Mouse (Mus musculus): Measurements from ENCODE around the gene Gm30191. TPM values are rescaled to one million over a fixed set of nuclear protein-coding genes. Genes with fewer than 3 reads are reported as not detected.
A peak's percentile ranks its signal among the peaks of the same experiment; 100 is the strongest.
"Not testable (repeated sequence)": the region's sequence is repeated elsewhere in the genome, so short reads cannot be mapped to it uniquely, and the experiment has no call there.

Gene Gm30191
- polyA plus RNA-seq, 1 experiment: not detected

DNA sequence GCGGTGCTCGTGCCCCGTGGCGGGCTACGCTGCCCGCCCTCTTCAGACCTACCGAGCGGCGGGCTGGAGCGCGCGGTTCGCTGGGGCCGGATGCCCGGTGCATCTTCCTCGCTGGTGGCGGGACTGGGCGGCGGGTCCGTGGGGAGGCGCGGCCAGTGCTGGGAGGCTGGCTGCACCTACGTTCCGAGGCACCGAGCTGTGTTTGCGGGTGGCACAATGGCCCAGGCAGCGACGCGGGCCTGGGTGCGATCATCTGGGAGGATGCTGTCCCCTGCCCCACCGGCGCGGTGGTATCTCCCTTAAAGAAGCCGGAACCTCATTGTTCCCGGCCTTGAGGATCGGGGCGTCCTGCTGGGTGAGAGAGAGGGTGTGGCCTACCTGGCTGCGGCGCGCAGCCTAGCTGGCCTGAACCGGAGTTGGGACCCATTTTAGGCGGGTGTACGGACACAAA lies 40.9 kb downstream of the Gm30191 start, which contains the start of gene Pdik1l:
Gene Pdik1l (minus strand): TSS at position 321 of the 451 bp plus-strand sequence.
- no peaks in the 10 kb centered on the region for H3K4me1 ChIP-seq (ENCODE audit: control insufficient read depth, insufficient read depth, low read length)
- H3K9me3 ChIP-seq (replicated peaks; ENCODE audit: control insufficient read depth, insufficient read depth, low read length, poor library complexity, severe bottlenecking): no peaks in the 10 kb centered on the region
- peak within 1 kb of the TSS; percentile 85 for H3K27ac ChIP-seq (ENCODE audit: insufficient read depth, low read length)
- H3K9ac ChIP-seq (ENCODE audit: low read depth, poor library complexity, severe bottlenecking): peak within 1 kb of the TSS; percentile 88
- H3K27me3 ChIP-seq (ENCODE audit: control insufficient read depth, insufficient read depth, low read length, poor library complexity, severe bottlenecking): no peaks in the 10 kb centered on the region
- H3K36me3 ChIP-seq (ENCODE audit: control insufficient read depth, insufficient read depth, low read length, poor library complexity, severe bottlenecking): peaks cover 5% of the 10 kb centered on the region
- peak within 1 kb of the TSS; percentile 87 for H3K4me3 ChIP-seq (ENCODE audit: low read depth, low read length)
- TF ChIP-seq EP300 (IDR thresholded peaks at IDR 0.05; ENCODE audit: insufficient read depth, low read depth, low read length): peak; percentile 79; the same call in 1 of the 2 replicates
- no peak for TF ChIP-seq CTCF (IDR thresholded peaks at IDR 0.05; ENCODE audit: low read depth, low read length)
- peak; percentile 35 for TF ChIP-seq POLR2A (IDR thresholded peaks at IDR 0.05; ENCODE audit: insufficient read depth, low read length)

- Histone ChIP-seq H3K27me3 (ENCODE audit: control insufficient read depth, insufficient read depth, low read length, poor library complexity, severe bottlenecking) (no peaks in the 10 kb centered on the region), H3K36me3 (ENCODE audit: control insufficient read depth, insufficient read depth, low read length, poor library complexity, severe bottlenecking) (peaks cover 4% of the 10 kb centered on the region), H3K9me3 (replicated peaks; ENCODE audit: control insufficient read depth, insufficient read depth, low read length, poor library complexity, severe bottlenecking) (no peaks in the 10 kb centered on the region), H3K9ac (ENCODE audit: low read depth, poor library complexity, severe bottlenecking) (peak overlapping the region; percentile 88), H3K4me3 (ENCODE audit: low read depth, low read length) (peak overlapping the region; percentile 76), H3K4me1 (ENCODE audit: control insufficient read depth, insufficient read depth, low read length) (no peaks in the 10 kb centered on the region), H3K27ac (ENCODE audit: insufficient read depth, low read length) (peak overlapping the region; percentile 85)
- TF ChIP-seq POLR2A (IDR thresholded peaks at IDR 0.05; ENCODE audit: insufficient read depth, low read length) (no peak), EP300 (IDR thresholded peaks at IDR 0.05; ENCODE audit: insufficient read depth, low read depth, low read length) (no peak), CTCF (IDR thresholded peaks at IDR 0.05; ENCODE audit: low read depth, low read length) (no peak)
Measured at GRCm38 (mm10) chr4:134288397-134289256, 41.9 kb downstream of the Gm30191 start.

DNA sequence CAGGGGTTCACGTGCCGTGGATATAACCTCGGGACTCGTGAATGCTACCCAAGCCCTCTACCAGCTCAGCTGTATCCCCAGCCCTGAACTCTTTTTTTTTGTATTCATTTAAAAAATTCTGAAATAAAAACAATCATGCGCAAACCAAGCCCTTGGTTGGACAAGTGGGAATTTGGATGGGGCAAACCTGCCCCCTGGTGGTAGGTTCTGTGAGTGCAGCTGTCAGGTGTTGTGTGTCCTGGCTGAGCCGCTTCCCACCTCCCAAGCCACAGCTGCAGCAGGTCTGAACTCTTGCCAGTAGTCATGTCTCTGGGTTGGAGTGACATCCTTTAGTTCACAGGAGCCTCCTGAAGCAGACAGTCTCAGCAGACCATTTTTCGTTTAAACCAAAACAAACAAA lies 45.3 kb downstream of the Gm30191 start:
- no peak for TF ChIP-seq POLR2A (IDR thresholded peaks at IDR 0.05; ENCODE audit: insufficient read depth, low read length)
- peak; percentile 85 for TF ChIP-seq CTCF (IDR thresholded peaks at IDR 0.05; ENCODE audit: low read depth, low read length)
- Histone ChIP-seq H3K27me3 (ENCODE audit: control insufficient read depth, insufficient read depth, low read length, poor library complexity, severe bottlenecking) (no peaks in the 10 kb centered on the region), H3K36me3 (ENCODE audit: control insufficient read depth, insufficient read depth, low read length, poor library complexity, severe bottlenecking) (no peaks in the 10 kb centered on the region), H3K9ac (ENCODE audit: low read depth, poor library complexity, severe bottlenecking) (no peak overlapping the region), H3K27ac (ENCODE audit: insufficient read depth, low read length) (no peak overlapping the region), H3K9me3 (replicated peaks; ENCODE audit: control insufficient read depth, insufficient read depth, low read length, poor library complexity, severe bottlenecking) (no peaks in the 10 kb centered on the region), H3K4me1 (ENCODE audit: control insufficient read depth, insufficient read depth, low read length) (no peaks in the 10 kb centered on the region), H3K4me3 (ENCODE audit: low read depth, low read length) (no peak overlapping the region)

- Histone ChIP-seq H3K4me1 (ENCODE audit: control insufficient read depth, insufficient read depth, low read length) (no peaks in the 10 kb centered on the region), H3K9ac (ENCODE audit: low read depth, poor library complexity, severe bottlenecking) (no peak overlapping the region)
Measured at GRCm38 (mm10) chr4:134293061-134293691, 46.4 kb downstream of the Gm30191 start.

DNA sequence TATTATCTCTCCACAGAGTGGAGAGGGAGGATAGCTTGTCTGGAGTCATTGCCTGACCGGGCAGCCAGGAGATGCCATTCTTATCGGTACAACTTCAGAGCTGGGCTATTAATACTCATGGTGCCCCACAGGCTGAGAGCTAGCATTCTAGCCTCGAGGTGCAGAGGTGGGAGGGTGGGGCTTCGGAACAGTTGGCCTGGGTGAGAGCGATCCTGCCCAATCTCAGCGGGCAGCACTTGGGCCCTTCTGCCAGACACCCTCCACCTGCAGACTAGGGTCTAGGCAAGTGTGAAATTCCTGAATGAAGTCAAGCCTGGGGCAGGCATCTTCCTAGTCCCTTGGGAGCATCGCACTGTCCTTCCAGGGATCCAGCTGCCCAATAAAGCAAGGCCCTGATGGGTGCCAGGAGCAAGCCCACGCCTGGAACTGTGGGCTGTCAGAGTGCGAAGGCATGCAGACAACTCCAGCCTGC lies 47.0 kb downstream of the Gm30191 start:
- Histone ChIP-seq H3K9me3 (replicated peaks; ENCODE audit: control insufficient read depth, insufficient read depth, low read length, poor library complexity, severe bottlenecking) (no peaks in the 10 kb centered on the region), H3K9ac (ENCODE audit: low read depth, poor library complexity, severe bottlenecking) (no peak overlapping the region), H3K36me3 (ENCODE audit: control insufficient read depth, insufficient read depth, low read length, poor library complexity, severe bottlenecking) (no peaks in the 10 kb centered on the region), H3K4me1 (ENCODE audit: control insufficient read depth, insufficient read depth, low read length) (no peaks in the 10 kb centered on the region), H3K4me3 (ENCODE audit: low read depth, low read length) (no peak overlapping the region), H3K27me3 (ENCODE audit: control insufficient read depth, insufficient read depth, low read length, poor library complexity, severe bottlenecking) (no peaks in the 10 kb centered on the region), H3K27ac (ENCODE audit: insufficient read depth, low read length) (no peak overlapping the region)
- no peak for TF ChIP-seq CTCF (IDR thresholded peaks at IDR 0.05; ENCODE audit: low read depth, low read length)
- TF ChIP-seq POLR2A (IDR thresholded peaks at IDR 0.05; ENCODE audit: insufficient read depth, low read length): no peak
- no peak for TF ChIP-seq EP300 (IDR thresholded peaks at IDR 0.05; ENCODE audit: insufficient read depth, low read depth, low read length)

More at GRCm38 (mm10) chr4:134293061-134293691, 46.4 kb downstream of the Gm30191 start:
- H3K27ac ChIP-seq (ENCODE audit: insufficient read depth, low read length): no peak overlapping the region
- TF ChIP-seq EP300 (IDR thresholded peaks at IDR 0.05; ENCODE audit: insufficient read depth, low read depth, low read length) (no peak), CTCF (IDR thresholded peaks at IDR 0.05; ENCODE audit: low read depth, low read length) (no peak), POLR2A (IDR thresholded peaks at IDR 0.05; ENCODE audit: insufficient read depth, low read length) (no peak)
- H3K36me3 ChIP-seq (ENCODE audit: control insufficient read depth, insufficient read depth, low read length, poor library complexity, severe bottlenecking): no peaks in the 10 kb centered on the region
- H3K9me3 ChIP-seq (replicated peaks; ENCODE audit: control insufficient read depth, insufficient read depth, low read length, poor library complexity, severe bottlenecking): no peaks in the 10 kb centered on the region
- H3K27me3 ChIP-seq (ENCODE audit: control insufficient read depth, insufficient read depth, low read length, poor library complexity, severe bottlenecking): no peaks in the 10 kb centered on the region
- no peak overlapping the region for H3K4me3 ChIP-seq (ENCODE audit: low read depth, low read length)

DNA sequence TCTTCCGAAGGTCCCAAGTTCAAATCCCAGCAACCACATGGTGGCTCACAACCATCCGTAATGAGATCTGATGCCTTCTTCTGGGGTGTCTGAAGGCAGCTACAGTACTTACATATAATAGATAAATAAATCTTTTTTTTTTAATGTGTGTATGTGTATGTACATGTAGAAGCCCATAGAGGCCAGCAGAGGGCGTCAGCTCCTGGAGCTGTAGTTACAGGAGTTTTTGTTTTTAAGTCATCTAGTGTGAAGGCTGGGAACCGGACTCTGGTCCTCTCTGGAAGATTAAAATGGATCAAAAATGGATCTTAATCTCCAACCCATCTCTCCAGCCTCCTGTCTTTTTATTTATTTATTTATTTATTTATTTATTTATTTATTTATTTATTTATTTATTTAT lies 49.4 kb downstream of the Gm30191 start:
- not testable (repeated sequence) for H3K4me3 ChIP-seq (ENCODE audit: low read depth, low read length); H3K27me3 ChIP-seq (ENCODE audit: control insufficient read depth, insufficient read depth, low read length, poor library complexity, severe bottlenecking); H3K9me3 ChIP-seq (replicated peaks; ENCODE audit: control insufficient read depth, insufficient read depth, low read length, poor library complexity, severe bottlenecking); H3K27ac ChIP-seq (ENCODE audit: insufficient read depth, low read length); H3K36me3 ChIP-seq (ENCODE audit: control insufficient read depth, insufficient read depth, low read length, poor library complexity, severe bottlenecking); H3K4me1 ChIP-seq (ENCODE audit: control insufficient read depth, insufficient read depth, low read length); H3K9ac ChIP-seq (ENCODE audit: low read depth, poor library complexity, severe bottlenecking)

Measured in ES-Bruce4 (cell line).